Mouse (Mus musculus): ENCODE measurements around the gene Pappa. TPM values are rescaled to one million over a fixed set of nuclear protein-coding genes. Genes with fewer than 3 reads are reported as not detected.

Gene Pappa
- total RNA-seq (2023), result not detected

GRCm38 (mm10) chr4:65123741-65124224, at the start of gene Pappa:
Gene Pappa (plus strand): TSS chr4:65124174.

Data from CD4-positive naive resting alpha-beta T cell, adult 57 days (primary cell).